Mouse (Mus musculus) mesoderm, embryonic 11.5 days (tissue): Measurements from ENCODE around the gene Lrp1.

ENCODE experiments used
- DNase-seq: peaks from one replicate; pipeline ENCODE4 v3.0.0-alpha.2; 2012; ENCODE audit warnings: low read depth, low spot score

The Lrp1 gene

DNA sequence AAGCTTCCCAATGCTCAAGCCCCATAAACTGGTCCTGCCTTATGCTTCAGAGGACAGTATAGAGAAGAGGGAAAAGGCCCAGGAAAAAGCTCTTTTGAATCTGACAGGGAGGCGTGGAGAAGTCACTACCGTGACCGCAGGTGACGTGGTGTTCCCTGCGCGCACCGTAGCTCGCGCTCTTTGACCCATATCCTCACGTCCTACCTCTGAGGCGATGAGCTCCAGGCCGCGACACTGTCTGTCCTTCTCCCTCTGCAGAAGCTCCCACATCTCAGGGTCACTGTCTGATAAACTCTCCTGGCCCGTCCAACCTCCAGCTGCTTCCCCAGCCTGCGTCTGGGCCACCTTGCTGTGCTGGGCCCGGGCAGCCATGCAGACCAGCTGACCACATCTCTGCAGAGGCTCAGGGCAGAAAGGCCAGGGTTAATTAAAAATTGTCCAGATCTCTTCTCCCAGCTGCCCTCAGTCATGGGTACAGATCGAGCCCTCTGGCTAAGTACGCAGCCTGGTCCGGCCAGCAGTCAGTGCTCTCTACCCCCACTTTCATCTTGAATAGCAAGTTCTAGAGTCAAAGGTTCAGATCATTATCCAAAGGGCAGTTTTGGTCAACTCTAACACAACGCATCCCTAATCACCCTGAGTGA, 100.1 kb downstream of the Lrp1 start:
- DNase-seq: no peak

DNA sequence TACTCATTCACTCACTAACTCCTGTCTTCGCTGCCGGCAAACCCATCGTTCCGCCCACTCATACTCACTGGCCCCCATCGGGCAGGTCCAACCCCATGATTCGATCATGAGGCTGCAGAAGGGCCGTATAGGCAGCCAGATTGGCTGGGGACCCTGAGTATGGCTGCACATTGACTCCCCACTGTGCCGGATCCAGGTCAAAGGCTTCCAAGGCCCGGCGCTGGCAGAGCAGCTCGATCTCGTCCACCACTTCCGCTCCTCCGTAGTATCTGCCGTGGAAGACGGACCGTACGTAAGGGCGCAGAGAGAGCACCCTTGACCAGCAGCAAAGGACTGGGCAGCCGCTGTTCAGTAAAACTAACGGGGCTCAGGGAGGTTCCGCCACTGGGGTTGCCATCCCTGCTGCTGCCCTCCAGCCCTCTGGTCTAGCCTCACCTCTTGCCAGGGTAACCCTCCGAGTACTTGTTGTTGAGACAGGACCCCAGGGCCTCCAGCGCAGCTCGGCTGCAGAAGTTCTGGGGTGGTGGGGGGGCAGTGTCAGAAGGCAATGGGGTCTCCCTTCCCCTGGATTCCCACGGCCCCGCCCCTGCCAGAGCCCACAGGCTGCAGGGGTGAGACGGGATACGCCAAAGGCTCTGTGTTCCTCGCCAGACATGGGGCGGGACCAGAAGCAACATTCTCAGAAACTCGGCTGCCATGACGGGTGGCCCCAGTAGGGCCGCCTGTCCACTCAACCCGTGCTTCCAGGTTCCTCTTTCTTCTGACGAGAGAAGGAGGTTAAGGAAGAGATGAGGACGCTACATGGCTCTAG, 100.8 kb downstream of the Lrp1 start:
- no peak for DNase-seq

GRCm38 (mm10) chr10:127519041-127519701, 101.8 kb downstream of the Lrp1 start:
- DNase-seq: no peak

DNA sequence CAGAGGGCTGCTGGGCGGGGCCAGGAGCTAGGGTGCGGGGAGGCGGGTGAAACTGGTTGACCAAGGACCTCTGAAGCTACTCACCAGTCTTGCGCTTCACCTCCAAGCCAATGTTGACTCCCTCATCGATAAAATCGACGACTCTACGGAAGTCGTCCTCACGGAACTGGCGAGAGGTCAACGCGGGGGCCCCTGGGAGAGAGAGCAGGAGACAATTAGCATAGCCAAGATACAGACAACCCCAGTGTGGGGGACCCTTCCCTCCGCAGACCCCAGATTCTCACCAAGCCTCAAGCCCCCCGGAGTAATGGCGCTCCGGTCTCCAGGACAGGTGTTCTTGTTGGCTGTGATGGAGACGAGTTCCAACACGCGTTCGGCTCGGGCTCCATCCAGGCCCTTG, 103.0 kb downstream of the Lrp1 start:
- no peak for DNase-seq

DNA sequence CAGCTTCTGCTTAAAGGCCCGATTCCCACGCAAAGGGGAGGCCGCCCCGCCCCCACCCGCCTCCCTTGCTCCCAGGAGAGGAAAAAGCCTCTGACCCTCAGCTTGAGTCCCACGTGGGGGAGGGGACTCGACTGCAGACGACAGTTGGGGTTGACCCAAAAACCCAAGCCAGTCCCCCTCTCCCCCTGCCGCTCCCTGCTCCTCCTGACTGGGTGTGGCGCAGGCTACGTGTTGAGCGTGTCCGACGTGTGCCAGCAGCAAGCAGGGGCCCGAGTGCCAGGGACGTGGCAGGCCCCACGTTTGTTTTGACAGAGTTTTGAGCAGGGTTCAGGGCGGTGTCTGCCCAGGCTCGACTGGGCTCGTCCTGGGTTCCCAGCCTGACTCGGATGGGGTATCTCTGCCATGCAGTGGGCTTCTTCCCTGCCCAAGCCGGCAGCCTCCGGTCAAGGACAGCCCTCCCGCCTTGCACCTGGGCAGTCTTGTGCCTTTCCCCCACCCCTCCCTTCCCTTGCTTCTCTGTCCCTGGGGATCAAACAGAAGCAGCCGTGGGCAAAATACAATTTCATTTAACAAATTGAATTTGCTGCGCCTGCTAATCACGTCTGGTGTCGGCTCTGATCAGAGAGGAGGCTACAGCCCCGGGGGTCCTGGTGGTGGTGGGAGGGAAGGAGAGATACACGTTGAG, 104.2 kb downstream of the Lrp1 start:
- DNase-seq: no peak

DNA sequence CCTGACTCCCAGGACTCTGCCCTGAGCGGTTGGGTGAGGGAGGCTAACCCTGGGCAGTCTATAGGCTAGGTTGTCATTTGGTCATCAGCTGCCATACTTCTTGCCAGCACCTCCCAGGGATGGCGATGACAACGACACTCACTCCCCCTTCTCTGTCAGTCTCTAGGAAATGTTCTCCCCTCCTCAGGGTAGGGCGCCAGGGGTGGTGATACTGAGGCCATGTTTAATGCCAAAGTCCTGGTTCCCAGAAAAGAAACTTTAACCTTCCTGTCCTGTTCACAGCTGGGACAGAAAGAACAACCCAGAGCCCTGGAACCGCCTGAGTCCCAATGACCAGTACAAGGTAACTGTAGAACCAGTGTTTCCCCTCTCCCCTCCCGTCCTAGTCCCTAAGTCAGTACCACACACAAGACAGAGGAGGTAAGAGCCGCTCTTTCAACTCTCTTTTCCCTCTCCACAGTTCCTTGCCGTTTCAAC, 104.9 kb downstream of the Lrp1 start:
- DNase-seq: no peak

DNA sequence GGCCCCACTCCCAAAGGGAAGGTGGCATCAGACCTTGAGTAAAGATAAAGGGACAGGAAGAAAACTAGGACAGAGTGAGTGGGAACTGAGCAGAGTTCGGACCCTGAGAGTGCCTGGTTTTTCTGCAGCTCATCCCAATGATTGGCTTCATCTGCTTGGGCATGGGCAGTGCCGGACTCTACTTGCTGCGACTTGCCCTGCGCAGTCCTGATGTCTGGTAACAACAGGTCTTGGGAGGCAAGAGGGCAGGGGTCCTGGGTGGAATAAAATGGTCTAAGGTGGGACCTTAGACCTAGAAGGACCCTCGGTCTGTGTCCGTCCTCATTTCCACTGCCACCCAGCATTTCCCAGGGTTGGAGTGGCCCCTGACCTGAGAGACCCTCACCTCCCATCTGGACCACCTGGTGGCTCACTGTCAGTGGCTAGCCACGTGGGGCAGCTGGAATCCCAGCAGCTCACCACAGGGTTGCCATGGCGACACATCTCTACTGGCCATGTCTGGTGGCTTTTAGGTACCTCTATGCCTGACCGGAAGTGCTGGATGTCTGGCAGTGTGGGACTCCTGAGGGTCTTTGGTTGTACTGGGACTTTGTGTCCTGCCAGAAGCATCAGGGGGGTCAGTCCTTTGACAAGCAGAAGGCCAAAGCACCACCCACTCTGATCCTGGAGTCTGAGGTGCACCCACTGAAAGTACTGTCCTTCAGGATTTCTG, 105.5 kb downstream of the Lrp1 start:
- DNase-seq: no peak

GRCm38 (mm10) chr10:127514764-127515163, 106.2 kb downstream of the Lrp1 start, which contains the start of gene Ndufa4l2:
Gene Ndufa4l2, plus strand, starts transcription at chr10:127514967.
- no peak for DNase-seq

GRCm38 (mm10) chr10:127514111-127514698, 106.7 kb downstream of the Lrp1 start:
- DNase-seq: no peak

- DNase-seq: no peak
Measured at GRCm38 (mm10) chr10:127513501-127514091, 107.4 kb downstream of the Lrp1 start.

- peak; percentile 95 for DNase-seq
Measured at GRCm38 (mm10) chr10:127512813-127513212, 108.1 kb downstream of the Lrp1 start.

- no peak for DNase-seq
Measured at GRCm38 (mm10) chr10:127512307-127512666, 108.7 kb downstream of the Lrp1 start.

GRCm38 (mm10) chr10:127511634-127512306, 109.2 kb downstream of the Lrp1 start:
- DNase-seq: no peak

DNA sequence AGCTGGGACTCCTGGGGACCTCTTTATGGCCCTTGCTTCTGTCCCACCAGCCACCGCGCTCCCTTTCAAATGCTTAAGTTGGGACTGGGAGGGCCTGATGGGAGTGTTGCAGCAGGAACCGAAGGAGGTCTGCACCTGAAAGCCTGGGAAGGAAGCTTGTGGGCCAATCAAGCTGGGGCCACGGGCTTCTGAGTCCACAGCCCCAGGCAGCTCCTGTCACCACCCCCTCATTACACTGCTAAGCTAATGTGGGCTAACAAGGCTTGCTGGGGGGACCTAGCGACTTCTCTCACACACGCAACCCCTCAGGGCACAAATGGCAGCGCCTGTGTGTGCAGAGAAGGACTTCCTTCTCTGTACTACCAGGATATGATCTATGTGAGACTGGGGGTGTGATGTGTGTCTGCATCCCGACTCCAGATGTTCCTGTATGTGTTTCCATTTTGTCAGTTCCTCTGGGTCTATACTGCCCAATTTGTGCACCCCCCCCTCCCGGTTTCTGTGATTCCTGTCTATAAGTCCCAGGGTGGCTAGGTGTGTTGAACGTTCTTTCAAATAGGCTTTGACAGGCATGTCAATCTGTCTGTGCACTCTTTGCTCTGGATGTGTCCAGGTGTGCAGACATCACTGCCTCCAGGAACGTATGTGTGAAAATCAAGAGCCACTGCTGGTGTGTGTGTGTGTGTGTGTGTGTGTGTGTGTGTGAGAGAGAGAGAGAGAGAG, 109.9 kb downstream of the Lrp1 start:
- DNase-seq: no peak

GRCm38 (mm10) chr10:127509837-127510701, 110.9 kb downstream of the Lrp1 start:
- no peak for DNase-seq

GRCm38 (mm10) chr10:127509051-127509836, 111.7 kb downstream of the Lrp1 start:
- peak; percentile 96 for DNase-seq

DNA sequence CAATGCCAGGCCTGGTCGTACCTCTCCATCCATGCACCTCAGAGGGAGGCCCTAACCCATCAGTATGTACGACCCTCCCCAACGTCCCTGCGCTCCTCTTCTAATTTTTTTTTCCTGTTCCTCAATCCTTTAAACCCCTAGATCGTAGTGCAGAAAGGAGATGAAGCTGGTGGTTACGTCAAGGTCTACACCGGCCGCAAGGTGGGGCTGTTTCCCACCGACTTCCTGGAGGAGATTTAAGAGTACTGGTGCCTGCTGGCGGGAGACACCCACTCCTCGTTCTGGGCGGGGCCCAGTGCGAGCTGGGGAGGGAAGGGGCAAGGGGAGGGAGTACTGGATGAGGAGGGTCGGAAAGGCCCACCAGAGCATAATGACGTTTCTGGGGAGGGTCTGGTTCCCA, 112.7 kb downstream of the Lrp1 start:
- peak; percentile 82 for DNase-seq
